Mouse (Mus musculus): ENCODE results near the gene Sh3bgrl2.
"Not testable (repeated sequence)": the region's sequence is repeated elsewhere in the genome, so short reads cannot be mapped to it uniquely, and the experiment has no call there.

Gene Sh3bgrl2

DNA sequence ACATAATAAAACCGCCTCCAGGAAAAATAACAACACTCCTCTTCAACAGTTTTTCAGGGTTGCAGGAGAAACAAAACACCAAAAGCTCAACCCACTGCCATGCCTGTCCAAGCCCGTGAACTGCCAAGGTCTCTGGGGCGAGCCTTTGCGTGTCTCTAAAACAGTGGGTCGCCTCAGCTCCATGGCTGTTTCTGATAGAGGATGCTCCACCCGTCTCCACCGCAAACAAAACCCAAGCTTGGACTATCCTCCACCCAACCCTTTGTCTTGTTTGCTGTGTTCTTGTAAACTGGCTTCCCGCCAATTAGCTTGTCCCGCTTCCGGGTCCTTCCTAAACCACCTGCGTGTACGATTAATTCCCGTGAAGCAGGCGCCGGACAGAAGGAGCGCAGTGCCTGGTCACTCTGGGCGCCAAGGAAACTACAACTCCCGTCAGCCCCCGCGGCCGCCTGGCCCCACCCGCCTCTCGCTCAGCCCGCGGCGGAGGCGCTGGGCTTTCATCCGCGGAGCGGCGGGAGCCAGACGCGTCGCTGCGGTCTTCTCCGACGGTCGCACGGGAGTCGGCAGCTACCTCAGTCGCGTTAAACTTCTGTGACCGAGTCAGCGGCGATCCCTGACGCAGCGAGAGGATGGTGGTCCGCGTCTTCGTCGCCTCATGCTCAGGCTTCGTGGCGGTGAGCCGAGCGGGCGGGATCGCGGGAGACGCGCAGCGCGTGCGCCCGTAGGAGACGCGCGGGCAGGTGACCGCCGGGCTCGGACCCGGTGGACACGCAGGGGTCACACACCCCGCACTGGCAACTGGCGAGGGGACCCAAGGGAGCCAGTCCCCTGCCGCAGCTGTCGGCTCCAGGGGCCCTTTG, at the start of gene Sh3bgrl2:
Gene Sh3bgrl2 (plus strand): TSS at position 498 of the 860 bp plus-strand sequence.
- DNase-seq (ENCODE audit: low spot score), result peak; percentile 72

DNA sequence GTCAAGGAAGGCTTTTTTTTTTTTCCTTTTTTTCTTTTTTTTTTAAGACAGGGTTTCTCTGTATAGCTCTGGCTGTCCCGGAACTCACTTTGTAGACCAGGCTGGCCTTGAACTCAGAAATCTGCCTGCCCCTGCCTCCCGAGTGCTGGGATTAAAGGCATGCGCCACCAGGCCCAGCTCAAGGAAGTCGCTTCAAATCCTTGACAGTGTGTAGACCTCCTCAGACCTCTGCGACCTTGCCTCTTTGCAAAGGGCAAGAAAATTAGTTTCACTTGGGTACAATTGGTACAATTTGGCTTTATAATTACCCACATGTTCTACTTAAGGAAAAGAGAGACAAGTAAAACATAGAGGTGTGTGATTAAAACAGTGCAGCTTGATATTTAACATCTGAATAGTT, 29.0 kb upstream of the Sh3bgrl2 start:
- DNase-seq (ENCODE audit: low spot score), result not testable (repeated sequence)

- no peak for DNase-seq (ENCODE audit: low spot score)
These were observed 28.5 kb upstream of the Sh3bgrl2 start for GRCm38 (mm10) chr9:83519510-83520155.

DNA sequence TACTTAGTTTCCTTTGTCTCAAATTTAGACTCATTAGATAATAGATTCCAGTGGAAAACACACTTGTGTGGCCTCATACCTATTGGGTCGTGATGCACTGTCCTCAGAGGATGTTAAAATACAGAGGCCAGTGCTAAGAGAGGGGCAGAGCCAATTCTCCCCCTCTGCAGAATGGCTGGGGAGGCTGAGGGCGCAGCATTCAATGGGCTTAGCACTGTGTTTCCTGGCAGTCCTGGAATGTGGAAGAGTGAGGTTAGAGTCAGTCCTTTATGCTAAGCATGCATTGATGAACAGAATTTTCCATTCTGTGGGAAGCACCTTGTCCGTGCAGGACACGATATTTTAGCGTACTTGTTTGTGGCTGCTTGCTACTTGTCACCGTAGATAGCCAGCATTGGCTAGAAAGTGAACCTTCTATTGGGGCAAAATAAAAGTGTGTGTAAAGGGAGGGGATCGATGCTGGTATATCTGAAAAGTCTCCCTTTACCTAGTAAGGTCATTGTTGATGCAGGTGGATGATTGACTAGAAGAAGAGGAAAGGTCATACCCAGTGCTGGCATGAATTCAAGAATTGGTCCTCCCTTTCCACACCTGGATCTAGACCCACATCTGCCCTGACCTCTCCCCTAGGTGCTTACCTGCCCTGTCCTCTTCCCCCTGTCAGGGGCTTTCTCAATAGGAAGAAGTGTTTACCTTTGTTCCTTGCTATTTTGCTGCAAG, 20.6 kb upstream of the Sh3bgrl2 start:
- DNase-seq (ENCODE audit: low spot score), result no peak

GRCm38 (mm10) chr9:83533044-83533769, 14.9 kb upstream of the Sh3bgrl2 start:
- no peak for DNase-seq (ENCODE audit: low spot score)

GRCm38 (mm10) chr9:83536959-83537358, 11.2 kb upstream of the Sh3bgrl2 start:
- DNase-seq (ENCODE audit: low spot score), result no peak

DNA sequence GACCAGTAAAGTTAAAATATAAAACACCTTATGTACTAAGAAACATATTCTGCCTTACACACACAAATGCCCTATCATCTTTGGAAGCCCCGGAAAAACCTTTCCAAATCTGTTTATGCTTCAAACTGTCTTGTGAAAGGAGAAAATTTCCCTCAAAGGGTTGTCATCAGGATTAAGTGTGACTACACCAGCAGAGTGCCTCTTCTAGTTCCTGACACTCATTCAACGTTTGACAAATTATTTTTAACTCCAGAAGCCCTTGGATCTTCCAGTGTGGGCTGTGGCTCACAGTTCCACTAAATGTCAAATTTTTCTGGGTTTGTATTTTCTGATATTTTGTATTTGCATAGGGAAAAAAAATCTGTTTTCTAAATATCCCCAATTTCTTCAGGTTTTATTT, 10.6 kb upstream of the Sh3bgrl2 start:
- no peak for DNase-seq (ENCODE audit: low spot score)

DNA sequence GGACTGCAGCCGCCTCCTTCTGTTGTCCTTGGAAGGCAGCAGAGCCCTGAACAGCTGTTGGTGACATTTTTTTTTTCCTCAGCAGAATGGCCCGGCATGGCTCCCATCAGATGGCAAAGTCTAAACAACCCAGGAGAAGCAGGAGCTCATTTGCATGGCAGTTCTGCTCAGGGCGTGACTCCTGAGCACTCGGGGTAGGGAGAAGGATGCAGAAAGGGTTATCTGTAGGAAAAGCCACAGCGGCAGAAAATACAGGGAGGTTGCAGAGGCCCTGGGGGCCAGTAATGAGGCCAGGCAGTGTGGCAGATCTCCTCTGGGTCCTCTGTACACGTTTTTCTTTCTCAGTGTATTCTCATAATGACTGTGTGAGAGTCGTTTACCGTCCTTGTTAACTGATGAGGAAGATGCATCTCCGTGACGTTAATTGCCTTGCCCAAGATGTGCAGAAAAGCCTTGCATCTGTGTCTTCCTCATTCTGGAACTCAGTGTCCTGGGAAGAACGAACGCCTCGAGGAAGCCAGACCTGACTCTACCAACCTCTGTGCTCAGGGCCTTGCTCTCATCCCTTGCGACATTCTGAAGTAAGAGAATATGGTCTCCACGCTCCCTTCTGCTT, 10.1 kb upstream of the Sh3bgrl2 start:
- DNase-seq (ENCODE audit: low spot score), result no peak

GRCm38 (mm10) chr9:83539809-83540491, 8.2 kb upstream of the Sh3bgrl2 start:
- DNase-seq (ENCODE audit: low spot score), result no peak

GRCm38 (mm10) chr9:83540492-83540857, 7.7 kb upstream of the Sh3bgrl2 start:
- no peak for DNase-seq (ENCODE audit: low spot score)

- no peak for DNase-seq (ENCODE audit: low spot score)
These were observed 7.2 kb upstream of the Sh3bgrl2 start for GRCm38 (mm10) chr9:83540975-83541374.

- DNase-seq (ENCODE audit: low spot score), result no peak
These were observed 2.9 kb upstream of the Sh3bgrl2 start for GRCm38 (mm10) chr9:83545240-83545639.

DNA sequence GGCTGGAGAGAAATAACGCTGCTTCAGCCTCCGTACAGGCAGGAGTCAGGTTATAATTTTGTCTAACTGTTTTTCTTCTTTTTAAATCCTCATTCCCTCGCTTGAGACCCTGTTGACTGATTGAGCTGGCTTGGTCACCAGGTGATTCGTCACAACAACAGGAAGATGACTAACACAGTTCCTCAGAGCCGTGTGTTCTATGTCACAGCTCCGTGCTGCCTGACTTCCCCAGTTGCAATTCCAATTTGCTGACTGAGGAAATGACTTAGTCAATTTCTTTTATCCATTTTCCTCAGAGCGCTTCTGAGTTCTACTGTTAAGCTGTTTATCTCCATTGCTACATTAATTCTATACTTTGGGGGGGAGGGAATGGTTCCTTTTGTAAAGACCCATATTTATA, 1.8 kb upstream of the Sh3bgrl2 start:
- no peak for DNase-seq (ENCODE audit: low spot score)

- DNase-seq (ENCODE audit: low spot score), result no peak
These were observed 898 bp upstream of the Sh3bgrl2 start for GRCm38 (mm10) chr9:83547229-83547628.

- no peak for DNase-seq (ENCODE audit: low spot score)
These were observed 1.7 kb downstream of the Sh3bgrl2 start for GRCm38 (mm10) chr9:83549866-83550265.

DNA sequence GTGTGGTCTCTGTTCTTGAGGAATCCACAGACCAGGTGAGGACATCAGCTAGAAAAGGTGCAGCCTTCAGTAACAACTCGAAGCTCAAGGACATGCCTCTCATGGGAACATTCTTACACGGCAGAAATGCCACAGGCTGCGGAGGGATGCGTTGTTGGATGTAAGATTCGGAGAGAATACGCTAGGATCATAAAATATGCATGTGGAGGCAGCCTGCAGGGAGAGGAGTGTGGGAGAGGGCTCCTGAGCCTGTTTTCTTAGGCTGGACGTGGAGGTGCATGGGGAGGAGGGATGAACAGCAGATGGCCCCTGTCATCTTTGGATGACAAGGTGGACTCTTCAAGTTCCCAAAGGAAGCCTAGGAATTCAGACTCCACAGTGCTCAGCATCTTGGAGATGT, 3.0 kb downstream of the Sh3bgrl2 start:
- no peak for DNase-seq (ENCODE audit: low spot score)

GRCm38 (mm10) chr9:83551632-83552031, 3.5 kb downstream of the Sh3bgrl2 start:
- no peak for DNase-seq (ENCODE audit: low spot score)

DNA sequence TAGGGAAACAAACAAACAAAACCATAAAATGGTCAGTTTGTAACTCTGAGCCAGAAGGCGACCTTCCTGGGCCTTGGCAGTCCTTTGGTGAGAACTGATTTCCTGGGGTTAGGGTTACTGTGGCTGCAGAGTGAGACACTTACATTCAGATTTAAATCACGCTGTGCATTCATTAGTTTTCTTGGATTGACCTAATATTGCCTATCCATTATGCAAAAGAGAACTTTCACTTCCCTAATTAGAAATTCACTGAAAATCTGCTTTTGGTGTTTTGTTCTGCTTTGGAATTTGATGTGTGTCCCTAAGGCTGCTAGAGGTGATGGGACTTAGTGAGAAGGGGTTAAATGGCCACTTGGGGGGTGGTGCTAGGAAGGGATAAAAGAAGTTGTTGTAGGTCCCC, 7.5 kb downstream of the Sh3bgrl2 start:
- DNase-seq (ENCODE audit: low spot score), result no peak

GRCm38 (mm10) chr9:83556236-83556635, 8.1 kb downstream of the Sh3bgrl2 start:
- no peak for DNase-seq (ENCODE audit: low spot score)

GRCm38 (mm10) chr9:83556780-83557771, 8.9 kb downstream of the Sh3bgrl2 start:
- no peak for DNase-seq (ENCODE audit: low spot score)

Data from urinary bladder, postnatal 25 days (tissue).